Mouse (Mus musculus): ENCODE data around the gene Gm5142.

DNA sequence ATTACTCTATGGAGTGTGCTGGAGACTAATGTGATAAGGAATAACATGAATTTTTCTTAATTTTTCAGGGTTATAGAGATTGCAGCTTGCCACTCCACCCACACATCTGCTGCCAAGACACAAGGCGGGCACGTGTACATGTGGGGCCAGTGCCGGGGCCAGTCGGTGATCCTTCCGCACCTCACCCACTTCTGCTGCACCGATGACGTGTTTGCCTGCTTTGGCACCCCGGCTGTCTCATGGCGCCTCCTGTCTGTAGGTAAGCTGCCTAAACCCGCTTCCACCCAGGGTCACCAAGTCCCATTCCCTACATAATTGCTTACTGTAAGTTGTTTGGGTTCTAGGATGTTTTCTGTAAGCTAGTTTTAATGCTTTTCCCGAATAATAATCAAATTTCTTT lies 47.7 kb upstream of the Gm5142 start:
- TF ChIP-seq POLR2A (IDR thresholded peaks at IDR 0.05; ENCODE audit: borderline replicate concordance, insufficient read depth, low read length) (no peak), CTCF (IDR thresholded peaks at IDR 0.05; ENCODE audit: borderline replicate concordance, insufficient read depth, low read depth, low read length) (no peak)
